9 mouse cellular contexts compared by ENCODE assay signal in genomic region chr2:103547132-103547531, GRCm38 (mm10). TPM values are rescaled to one million over a fixed set of nuclear protein-coding genes. Genes with fewer than 3 reads are reported as not detected.
A peak's percentile ranks its signal among the peaks of the same experiment; 100 is the strongest.
DNase-seq lines count a peak whose midpoint lies in the region; ATAC-seq lines count a peak whose summit lies in the region.
"Had no signal": no experiment of that assay in that cellular context is flagged by ENCODE, and none has a peak within 500 bp of the region (broad histone marks: within the 10 kb centered on the region; RNA-seq: fewer than 3 reads in every experiment).

No protein-coding gene starts in this region.

- peak; percentile 88 for ATAC-seq in inflammation-experienced regulatory T-cells, adult 6 months
- 0 out of 2 replicates have a peak, but pooled peaks have one; percentile 26 for ATAC-seq in liver, embryonic 13.5 days (ENCODE audit: low read depth)

- H3K36me3 ChIP-seq in liver, embryonic 13.5 days = no peaks in the 10 kb centered on the region
- H3K36me3 ChIP-seq: heart, embryonic 15.5 days had no signal

- H3K27ac ChIP-seq in liver, embryonic 13.5 days = no peak overlapping the region
- H3K27ac ChIP-seq: heart, embryonic 15.5 days had no signal

- no peak overlapping the region for H3K4me3 ChIP-seq in liver, embryonic 13.5 days (replicated peaks)
- H3K4me3 ChIP-seq: heart, embryonic 15.5 days had no signal

- no peak overlapping the region for H3K9ac ChIP-seq in liver, embryonic 13.5 days
- H3K9ac ChIP-seq: heart, embryonic 15.5 days had no signal

- H3K4me1 ChIP-seq in liver, embryonic 13.5 days (replicated peaks) = no peaks in the 10 kb centered on the region
- H3K4me1 ChIP-seq: heart, embryonic 15.5 days had no signal

- 2% methylated on average over 2 of the region's 2 CpGs for WGBS in liver, embryonic 13.5 days (ENCODE audit: insufficient replicate concordance)

- no peaks in the 10 kb centered on the region for H3K27me3 ChIP-seq in liver, embryonic 13.5 days
- H3K27me3 ChIP-seq: heart, embryonic 15.5 days had no signal

- no peak overlapping the region for H3K4me2 ChIP-seq in liver, embryonic 13.5 days
- H3K4me2 ChIP-seq: heart, embryonic 15.5 days had no signal

- H3K9me3 ChIP-seq in liver, embryonic 13.5 days (replicated peaks) = no peaks in the 10 kb centered on the region
- H3K9me3 ChIP-seq: heart, embryonic 15.5 days had no signal

- peak; percentile 37 to 55 for DNase-seq in urinary bladder, adult 18-20 months (ENCODE audit: low spot score in 2 of 2)
- DNase-seq in urinary bladder, postnatal 10 days (ENCODE audit: low spot score) = no peak
- DNase-seq in adrenal gland, postnatal 25 days = peak; percentile 72
- DNase-seq in embryo, embryonic 9.5 days (ENCODE audit: extremely low spot score) = peak; percentile 41
- DNase-seq in liver, embryonic 13.5 days = peak; percentile 40
- peak; percentile 47 for DNase-seq in right cerebral cortex, adult 18-20 months
- DNase-seq in urinary bladder, postnatal 25 days (ENCODE audit: low spot score) = peak; percentile 65

RNA-seq across cellular contexts. Expression of gene Abtb2, which starts 19.0 kb away (rescaled TPM):
- 20.6 and 38.4 TPM in 2 replicates for total RNA-seq in adrenal gland, postnatal 25 days (2021)
- polyA plus RNA-seq in inflammation-experienced regulatory T-cells, adult 6 months (2017; shearing (Covaris generic)) = 10 to 100 TPM in 2 of 3 experiments, 1 to 10 TPM in 1; 7.6 to 11.6 (median 10.8) TPM
- 1.9 and 2.6 TPM in 2 replicates for polyA plus RNA-seq in liver, embryonic 13.5 days (2015; fragmentation: Nextera tagmentation; extraction: Ambion mirVana)
